Mouse (Mus musculus) kidney, embryonic 16.5 days (tissue): Measurements from ENCODE around the gene Mpped2. TPM values are rescaled to one million over a fixed set of nuclear protein-coding genes. Genes with fewer than 3 reads are reported as not detected.

Experiments
- ATAC-seq: fragments of 200-750 bp; cut with Nextera tagmentation; 2 replicates; pipeline ENCODE4 v1.8.0; 2017; ENCODE audit warnings: moderate TSS enrichment; ENCODE audit not compliant: low FRiP score, low TSS enrichment
- H3K27ac ChIP-seq: fragments of 300-500 bp; sonication (generic); 2 replicates; pipeline ENCODE4 v1.5.1; 2014; ENCODE audit warnings: low read length
- H3K27me3 ChIP-seq: fragments of 300-500 bp; sonication (generic); 2 replicates; pipeline ENCODE4 v1.6.1; 2014; ENCODE audit warnings: low read length, control low read depth, mixed read lengths; ENCODE audit not compliant: insufficient read depth
- H3K36me3 ChIP-seq: fragments of 300-500 bp; sonication (generic); 2 replicates; pipeline ENCODE4 v1.6.1; 2014; ENCODE audit warnings: low read length, control low read depth, mixed read lengths; ENCODE audit not compliant: insufficient read depth
- H3K4me1 ChIP-seq: fragments of 300-500 bp; sonication (generic); 2 replicates; pipeline ENCODE4 v1.6.1; 2014; ENCODE audit warnings: low read length, control low read depth, mixed read lengths; ENCODE audit not compliant: insufficient read depth
- H3K4me2 ChIP-seq: fragments of 300-500 bp; sonication (generic); replicated peaks from 2 replicates; pipeline ENCODE4 v1.6.1; 2014; ENCODE audit warnings: low read depth, low read length
- H3K4me3 ChIP-seq: fragments of 300-500 bp; sonication (generic); 2 replicates; pipeline ENCODE4 v1.5.1; 2014; ENCODE audit warnings: mild to moderate bottlenecking, low read length
- H3K9ac ChIP-seq: fragments of 300-500 bp; sonication (generic); replicated peaks from 2 replicates; pipeline ENCODE4 v1.6.1; 2014; ENCODE audit warnings: low read length
- H3K9me3 ChIP-seq: fragments of 300-500 bp; sonication (generic); 2 replicates; pipeline ENCODE4 v1.6.1; 2016; ENCODE audit warnings: low read length, control low read depth
- WGBS: fragments of 180-500 bp; shearing (Covaris S2); extraction: QIAGEN DNeasy Blood & Tissue Kit; methylation state at CpG from one replicate; pipeline ENCODE4 v1.1.7; 2014; 5-methylcytosine and 5-hydroxymethylcytosine counted together
- polyA plus RNA-seq: library from polyadenylated mRNA; unstranded; fragments of >200 nt; fragmentation: Nextera tagmentation; extraction: Ambion mirVana; gene quantifications from 2 replicates; pipeline ENCODE4 v1.2.1, GENCODE M21; 2015

Mpped2 gene
- polyA plus RNA-seq, 1 experiment from 2014 or later, result 28.6 TPM

- Histone ChIP-seq H3K36me3 (no peaks in the 10 kb centered on the region), H3K4me1 (peaks cover 22% of the 10 kb centered on the region), H3K9ac (peak overlapping the region; percentile 87), H3K9me3 (no peaks in the 10 kb centered on the region), H3K27ac (no peak overlapping the region), H3K4me3 (peak overlapping the region; percentile 73), H3K4me2 (peak overlapping the region; percentile 99), H3K27me3 (peaks cover 40% of the 10 kb centered on the region)
- WGBS, result 4% methylated on average over 13 of the region's 13 CpGs
- no peak for ATAC-seq
Measured at GRCm38 (mm10) chr2:106695734-106696022, 2.6 kb downstream of the Mpped2 start.

GRCm38 (mm10) chr2:106696372-106696771, 3.3 kb downstream of the Mpped2 start:
- no peak for ATAC-seq
- no peak overlapping the region for H3K4me3 ChIP-seq

DNA sequence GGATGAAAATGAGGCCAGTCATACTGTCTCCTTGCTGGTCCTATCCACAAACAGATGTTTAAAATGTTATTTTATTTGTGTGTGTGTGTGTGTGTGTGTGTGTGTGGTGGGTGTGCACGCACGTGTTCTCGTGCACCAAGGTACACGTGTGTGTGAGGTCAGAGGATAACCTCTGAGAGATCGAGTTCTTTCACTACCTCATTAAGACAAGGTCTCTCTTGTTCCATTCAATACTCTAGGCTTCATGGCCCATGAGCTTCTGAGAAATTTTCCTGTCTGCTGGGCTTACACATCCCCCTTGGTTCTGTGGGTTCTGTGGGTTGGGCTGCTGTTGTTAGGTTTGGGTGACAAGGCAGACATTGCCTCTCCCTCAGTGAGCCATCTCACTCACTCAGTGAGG, 12.6 kb downstream of the Mpped2 start:
- ATAC-seq, result peak; percentile 43; the same call in 1 of the 2 replicates
- WGBS, result 41% methylated on average over 5 of the region's 5 CpGs

More at GRCm38 (mm10) chr2:106696372-106696771, 3.3 kb downstream of the Mpped2 start:
- WGBS, result 88% methylated on average over 8 of the region's 8 CpGs
- H3K9me3 ChIP-seq, result no peaks in the 10 kb centered on the region
- H3K4me1 ChIP-seq, result peaks cover 22% of the 10 kb centered on the region
- peaks cover 37% of the 10 kb centered on the region for H3K27me3 ChIP-seq
- H3K27ac ChIP-seq, result no peak overlapping the region
- H3K4me2 ChIP-seq, result peak overlapping the region; percentile 99; the same call in 1 of the 2 replicates
- no peaks in the 10 kb centered on the region for H3K36me3 ChIP-seq
- H3K9ac ChIP-seq, result no peak overlapping the region

GRCm38 (mm10) chr2:106707136-106707535, 14.1 kb downstream of the Mpped2 start:
- H3K36me3 ChIP-seq, result no peaks in the 10 kb centered on the region
- H3K4me2 ChIP-seq, result no peak overlapping the region
- no peak overlapping the region for H3K4me3 ChIP-seq
- ATAC-seq, result no peak
- H3K4me1 ChIP-seq, result peaks cover 16% of the 10 kb centered on the region
- H3K27me3 ChIP-seq, result no peaks in the 10 kb centered on the region
- H3K9ac ChIP-seq, result no peak overlapping the region
- H3K27ac ChIP-seq, result no peak overlapping the region
- no peaks in the 10 kb centered on the region for H3K9me3 ChIP-seq
- 91% methylated on average over 2 of the region's 2 CpGs for WGBS

More for the DNA sequence above, 12.6 kb downstream of the Mpped2 start:
- no peak overlapping the region for H3K27ac ChIP-seq
- H3K4me3 ChIP-seq, result no peak overlapping the region
- no peaks in the 10 kb centered on the region for H3K36me3 ChIP-seq
- no peaks in the 10 kb centered on the region; the same call in 1 of the 2 replicates for H3K27me3 ChIP-seq
- H3K9me3 ChIP-seq, result no peaks in the 10 kb centered on the region
- no peak overlapping the region for H3K4me2 ChIP-seq
- peaks cover 8% of the 10 kb centered on the region for H3K4me1 ChIP-seq
- no peak overlapping the region for H3K9ac ChIP-seq

DNA sequence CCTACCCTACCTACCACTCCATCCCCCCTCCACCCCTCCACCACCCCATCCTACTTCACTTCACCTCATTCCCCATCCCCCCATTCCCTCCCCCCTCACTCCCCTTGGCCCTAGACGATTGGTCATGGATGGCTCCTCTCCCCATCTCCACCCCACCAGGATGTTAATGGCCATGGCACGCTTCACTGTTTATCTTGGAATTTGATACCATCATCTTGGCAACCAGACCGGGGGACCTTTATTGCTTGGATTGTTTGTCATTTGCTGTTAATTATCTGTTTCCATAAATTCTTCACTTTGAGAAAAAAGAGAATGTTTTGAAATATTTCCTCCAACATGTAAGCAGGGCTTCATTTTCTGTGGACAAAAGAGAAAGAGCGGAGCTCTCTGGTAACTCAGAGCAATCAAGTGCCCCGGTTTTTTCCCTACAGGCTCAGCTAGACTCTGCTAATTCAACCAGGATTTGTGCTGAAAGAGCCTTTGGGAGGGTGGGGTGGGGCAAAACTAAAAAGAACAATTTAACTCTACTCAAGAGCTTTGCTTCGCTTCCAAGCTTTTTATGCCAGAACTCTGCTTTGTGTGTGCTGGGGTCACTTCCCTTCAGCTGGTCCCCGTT, 17.9 kb downstream of the Mpped2 start:
- H3K9me3 ChIP-seq, result no peaks in the 10 kb centered on the region
- H3K4me1 ChIP-seq, result peaks cover 22% of the 10 kb centered on the region
- H3K4me2 ChIP-seq, result no peak overlapping the region; the same call in 1 of the 2 replicates
- H3K4me3 ChIP-seq, result no peak overlapping the region
- H3K27me3 ChIP-seq, result no peaks in the 10 kb centered on the region
- 0 out of 2 replicates have a peak overlapping the region, but pooled peaks have one; percentile 37 for H3K27ac ChIP-seq
- no peaks in the 10 kb centered on the region for H3K36me3 ChIP-seq
- 14% methylated on average over 7 of the region's 7 CpGs for WGBS
- no peak overlapping the region for H3K9ac ChIP-seq
- ATAC-seq, result peak; percentile 78

DNA sequence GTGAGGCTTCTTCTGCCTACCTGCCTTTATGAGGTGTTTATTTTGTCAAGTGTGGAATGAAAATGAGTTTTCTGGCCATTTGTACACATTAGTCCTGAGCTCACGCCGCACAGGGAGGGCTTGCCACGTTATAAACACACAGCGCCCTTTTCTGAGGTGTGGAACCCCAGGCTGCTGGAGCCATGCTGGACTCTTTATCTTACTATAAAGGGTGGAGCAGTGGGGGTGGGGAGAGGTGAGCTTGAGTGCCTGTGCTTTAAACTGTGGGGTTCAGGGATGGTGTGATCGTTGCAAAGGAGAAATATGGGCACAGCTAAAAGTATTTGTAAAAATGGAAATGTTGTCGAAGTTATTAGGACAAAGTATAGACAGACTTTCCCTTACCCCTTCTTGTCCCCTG, 18.4 kb downstream of the Mpped2 start:
- H3K4me1 ChIP-seq, result peaks cover 24% of the 10 kb centered on the region
- no peaks in the 10 kb centered on the region for H3K36me3 ChIP-seq
- 33% methylated on average over 6 of the region's 6 CpGs for WGBS
- no peaks in the 10 kb centered on the region for H3K27me3 ChIP-seq
- 0 out of 2 replicates have a peak overlapping the region, but pooled peaks have one; percentile 37 for H3K27ac ChIP-seq
- H3K9ac ChIP-seq, result no peak overlapping the region
- no peaks in the 10 kb centered on the region for H3K9me3 ChIP-seq
- peak; percentile 13; the same call in 1 of the 2 replicates for ATAC-seq
- H3K4me3 ChIP-seq, result no peak overlapping the region
- H3K4me2 ChIP-seq, result no peak overlapping the region

DNA sequence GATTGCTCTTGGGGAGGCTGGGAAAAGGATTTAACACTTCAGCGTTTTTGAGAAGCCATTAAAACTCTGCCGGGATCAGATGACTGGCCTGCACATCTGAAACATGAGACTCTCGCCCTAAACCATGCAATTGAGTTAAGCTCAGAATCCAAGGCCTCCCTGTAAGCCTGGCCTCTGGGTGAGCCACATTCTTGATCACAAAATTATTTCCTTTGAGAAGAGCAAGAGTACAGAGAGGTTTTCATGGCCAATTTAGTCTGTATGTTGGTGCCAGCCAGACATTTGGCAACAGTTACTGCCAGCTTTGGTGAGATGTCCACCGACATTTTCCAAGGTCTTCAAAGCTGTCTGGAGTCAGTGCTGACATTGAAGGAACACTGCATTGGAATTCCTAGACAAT, 20.1 kb downstream of the Mpped2 start:
- Histone ChIP-seq H3K4me1 (peaks cover 26% of the 10 kb centered on the region), H3K27ac (peak overlapping the region; percentile 41; the same call in 1 of the 2 replicates), H3K36me3 (no peaks in the 10 kb centered on the region), H3K4me3 (no peak overlapping the region), H3K27me3 (no peaks in the 10 kb centered on the region), H3K4me2 (no peak overlapping the region), H3K9ac (no peak overlapping the region), H3K9me3 (no peaks in the 10 kb centered on the region)
- WGBS, result 9% methylated on average over 4 of the region's 4 CpGs
- peak; percentile 50; the same call in 1 of the 2 replicates for ATAC-seq

GRCm38 (mm10) chr2:106715674-106716364, 22.8 kb downstream of the Mpped2 start:
- Histone ChIP-seq H3K9ac (no peak overlapping the region), H3K27ac (no peak overlapping the region), H3K4me2 (no peak overlapping the region), H3K27me3 (no peaks in the 10 kb centered on the region), H3K4me1 (peaks cover 26% of the 10 kb centered on the region), H3K4me3 (no peak overlapping the region), H3K9me3 (no peaks in the 10 kb centered on the region), H3K36me3 (no peaks in the 10 kb centered on the region)
- 54% methylated on average over 10 of the region's 10 CpGs for WGBS
- no peak for ATAC-seq

GRCm38 (mm10) chr2:106716365-106716717, 23.3 kb downstream of the Mpped2 start:
- no peak overlapping the region for H3K4me3 ChIP-seq
- no peaks in the 10 kb centered on the region for H3K9me3 ChIP-seq
- no peaks in the 10 kb centered on the region for H3K36me3 ChIP-seq
- no peak for ATAC-seq
- 54% methylated on average over 7 of the region's 7 CpGs for whole genome bisulfite sequencing
- no peak overlapping the region for H3K4me2 ChIP-seq
- no peaks in the 10 kb centered on the region for H3K27me3 ChIP-seq
- no peak overlapping the region for H3K9ac ChIP-seq
- no peak overlapping the region for H3K27ac ChIP-seq
- peaks cover 21% of the 10 kb centered on the region for H3K4me1 ChIP-seq

DNA sequence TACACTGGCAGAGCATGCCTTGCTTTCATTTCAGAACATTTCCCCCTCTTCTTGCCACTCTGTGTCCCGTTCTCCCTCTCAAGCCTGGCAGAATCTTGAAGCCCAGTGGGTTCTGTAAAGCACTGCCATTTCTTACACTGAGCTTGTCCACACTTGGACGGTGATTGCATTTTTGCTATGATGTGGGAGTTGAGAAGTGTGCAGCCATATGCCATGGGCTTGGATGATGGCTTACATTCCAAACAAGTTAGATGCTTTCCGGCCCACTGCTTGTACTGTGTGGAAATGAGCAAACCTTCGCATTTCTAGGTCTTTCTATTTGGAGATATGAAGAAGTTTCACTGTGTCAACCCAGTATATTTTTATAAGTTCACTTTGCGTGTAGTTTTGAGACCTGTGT, 25.8 kb downstream of the Mpped2 start:
- Histone ChIP-seq H3K4me3 (no peak overlapping the region), H3K36me3 (no peaks in the 10 kb centered on the region), H3K27ac (no peak overlapping the region), H3K4me1 (peaks cover 13% of the 10 kb centered on the region), H3K4me2 (no peak overlapping the region), H3K27me3 (no peaks in the 10 kb centered on the region), H3K9ac (no peak overlapping the region), H3K9me3 (no peaks in the 10 kb centered on the region)
- 89% methylated on average over 5 of the region's 5 CpGs for WGBS
- no peak for ATAC-seq
